In the genomic region with DNA sequence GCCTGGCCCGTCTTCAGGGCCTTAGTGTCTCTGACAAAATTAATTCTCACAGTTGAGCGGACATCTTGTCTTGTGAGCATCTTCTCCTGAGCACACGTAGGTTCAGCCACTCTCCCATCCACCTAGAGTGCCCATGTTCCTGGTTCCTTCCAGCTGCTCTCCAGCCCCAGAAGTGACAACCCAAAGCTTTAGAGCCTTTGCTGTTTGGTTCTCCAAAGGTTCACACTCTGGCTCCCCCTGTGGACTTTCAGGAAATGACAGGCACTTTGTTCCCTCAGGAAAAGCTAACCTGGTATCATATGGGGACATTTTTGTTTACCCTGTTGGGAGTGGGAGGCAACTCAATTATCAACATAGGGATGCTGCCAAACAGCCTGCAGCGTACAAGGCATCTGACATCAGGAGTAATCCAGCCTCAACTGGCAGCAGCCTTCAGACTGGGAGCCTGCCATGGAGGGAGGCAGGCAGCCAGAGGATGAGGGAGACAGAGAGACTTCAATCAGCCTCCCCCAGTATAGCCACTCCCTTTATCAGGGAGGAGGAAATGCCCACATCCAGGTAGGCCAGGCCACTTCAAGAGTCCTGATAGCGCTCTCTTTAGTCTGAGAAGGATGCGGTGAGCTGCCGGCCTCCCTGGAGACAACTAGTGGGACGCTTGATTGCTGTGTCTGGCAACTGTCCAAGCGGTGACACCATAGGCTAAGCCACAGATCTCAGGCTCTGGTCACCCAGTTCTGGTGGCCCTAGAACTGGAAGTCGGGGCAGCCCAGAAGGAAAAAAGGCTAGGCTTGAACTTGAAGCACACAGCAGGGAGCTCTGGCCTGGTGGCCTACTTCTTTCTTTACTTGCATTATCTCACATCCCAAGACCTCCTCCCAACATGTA, we compare ENCODE assay signal across 18 mouse cellular contexts. TPM values are rescaled to one million over a fixed set of nuclear protein-coding genes. Genes with fewer than 3 reads are reported as not detected.
DNase-seq lines count a peak whose midpoint lies in the region; ATAC-seq lines count a peak whose summit lies in the region.
"Not testable (repeated sequence)": the region's sequence is repeated elsewhere in the genome, so short reads cannot be mapped to it uniquely, and the experiment has no call there.
"Had no signal": no experiment of that assay in that cellular context is flagged by ENCODE, and none has a peak within 500 bp of the region (broad histone marks: within the 10 kb centered on the region; RNA-seq: fewer than 3 reads in every experiment).

No protein-coding gene starts in this region.

- H3K9ac ChIP-seq in forebrain, embryonic 15.5 days (replicated peaks); heart, embryonic 15.5 days; intestine, embryonic 15.5 days; lung, embryonic 16.5 days (ENCODE audit: low read length): not testable (repeated sequence)

- DNase-seq in cerebellum, postnatal 14 days = peak; percentile 39 to 40
- peak; percentile 14 to 22 for DNase-seq in layer of hippocampus, postnatal 14 days (ENCODE audit: low spot score in 2 of 2)

- H3K4me3 ChIP-seq in forebrain, embryonic 15.5 days; heart, embryonic 15.5 days; intestine, embryonic 15.5 days (replicated peaks); lung, embryonic 16.5 days (ENCODE audit: low read length): not testable (repeated sequence)

- not testable (repeated sequence) for H3K27me3 ChIP-seq in forebrain, embryonic 15.5 days; heart, embryonic 15.5 days; intestine, embryonic 15.5 days (replicated peaks); lung, embryonic 16.5 days (ENCODE audit: control insufficient read depth, insufficient read depth, low read depth, low read length)

- not testable (repeated sequence) for H3K36me3 ChIP-seq in forebrain, embryonic 15.5 days; heart, embryonic 15.5 days; intestine, embryonic 15.5 days; lung, embryonic 16.5 days (ENCODE audit: control insufficient read depth, insufficient read depth, low read length)

- 50% methylated on average over 3 of the region's 10 CpGs for WGBS in forebrain, embryonic 15.5 days
- whole genome bisulfite sequencing in heart, embryonic 15.5 days = 21% methylated on average over 2 of the region's 10 CpGs
- 52% methylated on average over 3 of the region's 10 CpGs for WGBS in intestine, embryonic 15.5 days
- 21% methylated on average over 2 of the region's 10 CpGs for WGBS in lung, embryonic 16.5 days

- not testable (repeated sequence) for H3K27ac ChIP-seq in forebrain, embryonic 15.5 days (replicated peaks); heart, embryonic 15.5 days; intestine, embryonic 15.5 days; lung, embryonic 16.5 days (ENCODE audit: low read length)

- H3K4me2 ChIP-seq in forebrain, embryonic 15.5 days (replicated peaks); heart, embryonic 15.5 days; intestine, embryonic 15.5 days (replicated peaks); lung, embryonic 16.5 days (ENCODE audit: low read depth, low read length): not testable (repeated sequence)

- ATAC-seq in forebrain, embryonic 15.5 days (replicated peaks) = 0 out of 2 replicates have a peak, but pooled peaks have one; percentile 23
- ATAC-seq in heart, embryonic 15.5 days (replicated peaks; ENCODE audit: insufficient number of reproducible peaks, insufficient read depth, low FRiP score, low read depth) = 0 out of 2 replicates have a peak, but pooled peaks have one; percentile 18
- peak; percentile 34; the same call in 1 of the 2 replicates for ATAC-seq in intestine, embryonic 15.5 days
- ATAC-seq in lung, embryonic 16.5 days (ENCODE audit: low read depth) = peak; percentile 51
- peak; percentile 60; the same call in 1 of the 2 replicates for ATAC-seq in monocyte, adult 5-6 weeks (replicated peaks; ENCODE audit: insufficient number of reproducible peaks, low FRiP score, low TSS enrichment, poor library complexity, severe bottlenecking)

- not testable (repeated sequence) for H3K4me1 ChIP-seq in forebrain, embryonic 15.5 days; heart, embryonic 15.5 days (replicated peaks); intestine, embryonic 15.5 days (replicated peaks); lung, embryonic 16.5 days (replicated peaks; ENCODE audit: control insufficient read depth, insufficient read depth, low read length)

- H3K9me3 ChIP-seq in forebrain, embryonic 15.5 days; heart, embryonic 15.5 days (replicated peaks); intestine, embryonic 15.5 days; lung, embryonic 16.5 days (ENCODE audit: control insufficient read depth, low read length): not testable (repeated sequence)

RNA-seq across cellular contexts. Expression of gene Mettl7a3, which starts 2.4 kb away (rescaled TPM):
- polyA plus RNA-seq in forebrain, embryonic 15.5 days (2015; fragmentation: Nextera tagmentation; extraction: Ambion mirVana) = not detected in 2 replicates
- polyA plus RNA-seq in heart, embryonic 15.5 days (2015; fragmentation: Nextera tagmentation; extraction: Ambion mirVana) = not detected in 2 replicates
- polyA plus RNA-seq in intestine, embryonic 15.5 days (2015; fragmentation: Nextera tagmentation; extraction: Ambion mirVana) = 0.21 TPM in 1 of 2 replicates, not detected in the other
- total RNA-seq in layer of hippocampus, postnatal 14 days (2021) = not detected
- not detected in 2 replicates for polyA plus RNA-seq in lung, embryonic 16.5 days (2015; fragmentation: Nextera tagmentation; extraction: Ambion mirVana)
- total RNA-seq in monocyte, adult 5-6 weeks (2017) = not detected in 3 replicates
- total RNA-seq: heart, postnatal 36 days had no signal
- polyA plus RNA-seq: C2C12; forebrain, embryonic 16.5 days; kidney, embryonic 14.5 days; liver, embryonic 15.5 days; macrophage; midbrain, embryonic 14.5 days had no signal

RNA-seq across cellular contexts. Expression of gene Methig1, which starts 20.6 kb away (rescaled TPM):
- not detected in 2 replicates for polyA plus RNA-seq in forebrain, embryonic 15.5 days (2015; fragmentation: Nextera tagmentation; extraction: Ambion mirVana)
- not detected in 2 replicates for polyA plus RNA-seq in heart, embryonic 15.5 days (2015; fragmentation: Nextera tagmentation; extraction: Ambion mirVana)
- polyA plus RNA-seq in intestine, embryonic 15.5 days (2015; fragmentation: Nextera tagmentation; extraction: Ambion mirVana) = 0.14 and 0.15 TPM in 2 replicates
- not detected for total RNA-seq in layer of hippocampus, postnatal 14 days (2021)
- 0.16 and 0.29 TPM in 2 replicates for polyA plus RNA-seq in lung, embryonic 16.5 days (2015; fragmentation: Nextera tagmentation; extraction: Ambion mirVana)
- not detected in 3 replicates for total RNA-seq in monocyte, adult 5-6 weeks (2017)
- total RNA-seq: heart, postnatal 36 days; layer of hippocampus, adult 18-20 months had no signal
- polyA plus RNA-seq: C2C12; forebrain, embryonic 16.5 days; macrophage; midbrain, embryonic 14.5 days had no signal

RNA-seq across cellular contexts. Expression of gene Mettl7a2, which starts 20.7 kb away (rescaled TPM):
- polyA plus RNA-seq in forebrain, embryonic 15.5 days (2015; fragmentation: Nextera tagmentation; extraction: Ambion mirVana) = not detected in 2 replicates
- not detected in 2 replicates for polyA plus RNA-seq in heart, embryonic 15.5 days (2015; fragmentation: Nextera tagmentation; extraction: Ambion mirVana)
- polyA plus RNA-seq in intestine, embryonic 15.5 days (2015; fragmentation: Nextera tagmentation; extraction: Ambion mirVana) = not detected in 2 replicates
- under 1 TPM; 0.37 to 0.55 TPM for total RNA-seq in layer of hippocampus, postnatal 14 days (2021)
- not detected in 2 replicates for polyA plus RNA-seq in lung, embryonic 16.5 days (2015; fragmentation: Nextera tagmentation; extraction: Ambion mirVana)
- total RNA-seq in monocyte, adult 5-6 weeks (2017) = not detected in 3 replicates
- polyA plus RNA-seq: C2C12; forebrain, embryonic 16.5 days; kidney, embryonic 14.5 days; limb, embryonic 12.5 days; liver, embryonic 15.5 days; macrophage; midbrain, embryonic 14.5 days had no signal

RNA-seq across cellular contexts. Expression of gene Mettl7a1, which starts 28.4 kb away (rescaled TPM):
- 2.8 and 5.4 TPM in 2 replicates for polyA plus RNA-seq in forebrain, embryonic 15.5 days (2015; fragmentation: Nextera tagmentation; extraction: Ambion mirVana)
- polyA plus RNA-seq in heart, embryonic 15.5 days (2015; fragmentation: Nextera tagmentation; extraction: Ambion mirVana) = 4.2 and 5.4 TPM in 2 replicates
- polyA plus RNA-seq in intestine, embryonic 15.5 days (2015; fragmentation: Nextera tagmentation; extraction: Ambion mirVana) = 4.2 and 4.6 TPM in 2 replicates
- total RNA-seq in layer of hippocampus, postnatal 14 days (2021) = 10 to 100 TPM; 22.3 to 26.8 TPM
- 14.6 and 19.2 TPM in 2 replicates for polyA plus RNA-seq in lung, embryonic 16.5 days (2015; fragmentation: Nextera tagmentation; extraction: Ambion mirVana)
- total RNA-seq in monocyte, adult 5-6 weeks (2017) = 53.6 to 87.9 TPM (median 82.4 TPM) in 3 replicates

RNA-seq across cellular contexts. Expression of gene Higd1c, which starts 32.0 kb away (rescaled TPM):
- polyA plus RNA-seq in forebrain, embryonic 15.5 days (2015; fragmentation: Nextera tagmentation; extraction: Ambion mirVana) = not detected in 2 replicates
- not detected in 2 replicates for polyA plus RNA-seq in heart, embryonic 15.5 days (2015; fragmentation: Nextera tagmentation; extraction: Ambion mirVana)
- 0.40 TPM in 1 of 2 replicates, not detected in the other for polyA plus RNA-seq in intestine, embryonic 15.5 days (2015; fragmentation: Nextera tagmentation; extraction: Ambion mirVana)
- not detected for total RNA-seq in layer of hippocampus, postnatal 14 days (2021)
- polyA plus RNA-seq in lung, embryonic 16.5 days (2015; fragmentation: Nextera tagmentation; extraction: Ambion mirVana) = not detected in 2 replicates
- total RNA-seq in monocyte, adult 5-6 weeks (2017) = not detected in 3 replicates
- total RNA-seq: gastrocnemius, adult 8-10 months; heart, postnatal 36 days; layer of hippocampus, adult 18-20 months; left cerebral cortex, adult 8-10 months had no signal
- polyA plus RNA-seq: C2C12; forebrain, embryonic 16.5 days; limb, embryonic 12.5 days; liver, embryonic 15.5 days; macrophage; midbrain, embryonic 14.5 days had no signal
